Mouse (Mus musculus) embryonic facial prominence, embryonic 15.5 days (tissue): ENCODE measurements around the gene Pim3. TPM values are rescaled to one million over a fixed set of nuclear protein-coding genes. Genes with fewer than 3 reads are reported as not detected.

Experiments
- ATAC-seq: fragments of 200-750 bp; cut with Nextera tagmentation; 2 replicates; pipeline ENCODE4 v1.8.0; 2017; ENCODE audit warnings: low read depth, moderate TSS enrichment; ENCODE audit not compliant: insufficient number of reproducible peaks, low FRiP score, low TSS enrichment
- H3K27ac ChIP-seq: fragments of 300-500 bp; sonication (generic); replicated peaks from 2 replicates; pipeline ENCODE4 v1.5.1; 2015; ENCODE audit warnings: mild to moderate bottlenecking, inconsistent platforms
- H3K27me3 ChIP-seq: fragments of 300-500 bp; sonication (generic); 2 replicates; pipeline ENCODE4 v1.6.1; 2015; ENCODE audit warnings: inconsistent platforms
- H3K36me3 ChIP-seq: fragments of 300-500 bp; sonication (generic); 2 replicates; pipeline ENCODE4 v1.6.1; 2015; ENCODE audit warnings: mild to moderate bottlenecking, inconsistent platforms
- H3K4me1 ChIP-seq: fragments of 300-500 bp; sonication (generic); 2 replicates; pipeline ENCODE4 v1.6.1; 2015; ENCODE audit warnings: inconsistent platforms
- H3K4me2 ChIP-seq: fragments of 300-500 bp; sonication (generic); replicated peaks from 2 replicates; pipeline ENCODE4 v1.6.1; 2015; ENCODE audit warnings: mild to moderate bottlenecking, inconsistent platforms
- H3K4me3 ChIP-seq: fragments of 300-500 bp; sonication (generic); replicated peaks from 2 replicates; pipeline ENCODE4 v1.5.1; 2015; ENCODE audit warnings: mild to moderate bottlenecking, inconsistent platforms
- H3K9ac ChIP-seq: fragments of 300-500 bp; sonication (generic); 2 replicates; pipeline ENCODE4 v1.6.1; 2015; ENCODE audit warnings: inconsistent platforms
- H3K9me3 ChIP-seq: fragments of 300-500 bp; sonication (generic); replicated peaks from 2 replicates; pipeline ENCODE4 v1.6.1; 2016; ENCODE audit warnings: inconsistent platforms
- WGBS: fragments of 180-500 bp; shearing (Covaris S2); methylation state at CpG from one replicate; pipeline ENCODE4 v1.1.7; 2015; 5-methylcytosine and 5-hydroxymethylcytosine counted together
- polyA plus RNA-seq: library from polyadenylated mRNA; unstranded; fragments of >200 nt; fragmentation: Nextera tagmentation; extraction: Ambion mirVana; gene quantifications from 2 replicates; pipeline ENCODE4 v1.2.1, GENCODE M21; 2015

Gene Pim3
- polyA plus RNA-seq, 1 experiment from 2014 or later, result 64.8 TPM

- peaks cover 9% of the 10 kb centered on the region for H3K4me1 ChIP-seq
- H3K9me3 ChIP-seq, result no peaks in the 10 kb centered on the region
- no peak overlapping the region for H3K9ac ChIP-seq
- H3K36me3 ChIP-seq, result peaks cover 43% of the 10 kb centered on the region
- H3K27me3 ChIP-seq, result no peaks in the 10 kb centered on the region
- no peak overlapping the region for H3K4me2 ChIP-seq
- H3K27ac ChIP-seq, result no peak overlapping the region
- 89% methylated on average over 6 of the region's 6 CpGs for WGBS
- H3K4me3 ChIP-seq, result no peak overlapping the region
- no peak for ATAC-seq
Observed at GRCm38 (mm10) chr15:88827466-88827865, 34.5 kb upstream of the Pim3 start.

GRCm38 (mm10) chr15:88827991-88828799 lies 33.8 kb upstream of the Pim3 start:
- Histone ChIP-seq H3K4me3 (no peak overlapping the region), H3K36me3 (peaks cover 36% of the 10 kb centered on the region), H3K9ac (no peak overlapping the region), H3K4me2 (no peak overlapping the region), H3K4me1 (peaks cover 9% of the 10 kb centered on the region), H3K27ac (no peak overlapping the region), H3K9me3 (no peaks in the 10 kb centered on the region), H3K27me3 (no peaks in the 10 kb centered on the region)
- WGBS, result 22% methylated on average over 9 of the region's 9 CpGs
- no peak; the same call in none of the 2 replicates for ATAC-seq

GRCm38 (mm10) chr15:88828800-88829705 lies 32.9 kb upstream of the Pim3 start:
- 54% methylated on average over 17 of the region's 17 CpGs for WGBS
- H3K4me3 ChIP-seq, result no peak overlapping the region
- peaks cover 27% of the 10 kb centered on the region for H3K36me3 ChIP-seq
- no peaks in the 10 kb centered on the region for H3K9me3 ChIP-seq
- H3K4me2 ChIP-seq, result no peak overlapping the region
- ATAC-seq, result peak; percentile 85
- no peak overlapping the region for H3K9ac ChIP-seq
- peaks cover 9% of the 10 kb centered on the region for H3K4me1 ChIP-seq
- no peak overlapping the region for H3K27ac ChIP-seq
- H3K27me3 ChIP-seq, result no peaks in the 10 kb centered on the region

GRCm38 (mm10) chr15:88829791-88830440 lies 32.1 kb upstream of the Pim3 start:
- Histone ChIP-seq H3K4me3 (no peak overlapping the region), H3K4me2 (no peak overlapping the region), H3K9ac (no peak overlapping the region), H3K27me3 (no peaks in the 10 kb centered on the region), H3K36me3 (peaks cover 19% of the 10 kb centered on the region), H3K27ac (no peak overlapping the region), H3K4me1 (peaks cover 9% of the 10 kb centered on the region), H3K9me3 (no peaks in the 10 kb centered on the region)
- 72% methylated on average over 6 of the region's 6 CpGs for WGBS
- ATAC-seq, result no peak

GRCm38 (mm10) chr15:88830696-88831095 lies 31.3 kb upstream of the Pim3 start:
- Histone ChIP-seq H3K36me3 (peaks cover 11% of the 10 kb centered on the region; the same call in 1 of the 2 replicates), H3K9me3 (no peaks in the 10 kb centered on the region), H3K4me2 (no peak overlapping the region), H3K27ac (no peak overlapping the region), H3K9ac (no peak overlapping the region), H3K4me3 (no peak overlapping the region), H3K27me3 (no peaks in the 10 kb centered on the region), H3K4me1 (peaks cover 9% of the 10 kb centered on the region)
- no peak for ATAC-seq
- 73% methylated on average over 5 of the region's 5 CpGs for WGBS

- Histone ChIP-seq H3K27ac (no peak overlapping the region), H3K4me1 (peaks cover 9% of the 10 kb centered on the region), H3K4me2 (no peak overlapping the region), H3K4me3 (no peak overlapping the region), H3K9ac (no peak overlapping the region), H3K9me3 (no peaks in the 10 kb centered on the region), H3K27me3 (no peaks in the 10 kb centered on the region), H3K36me3 (0 out of 2 replicates have a peak, but pooled peaks cover 3% of the 10 kb centered on the region)
- 54% methylated on average over 5 of the region's 5 CpGs for WGBS
- ATAC-seq, result no peak
Observed at GRCm38 (mm10) chr15:88831482-88831881, 30.5 kb upstream of the Pim3 start.

- no peaks in the 10 kb centered on the region for H3K36me3 ChIP-seq
- no peaks in the 10 kb centered on the region for H3K9me3 ChIP-seq
- no peak overlapping the region for H3K4me3 ChIP-seq
- peaks cover 15% of the 10 kb centered on the region for H3K4me1 ChIP-seq
- no peak overlapping the region for H3K9ac ChIP-seq
- 72% methylated on average over 9 of the region's 9 CpGs for WGBS
- H3K4me2 ChIP-seq, result no peak overlapping the region
- no peak overlapping the region for H3K27ac ChIP-seq
- no peaks in the 10 kb centered on the region for H3K27me3 ChIP-seq
- ATAC-seq, result no peak
Observed at GRCm38 (mm10) chr15:88832536-88832935, 29.4 kb upstream of the Pim3 start.

GRCm38 (mm10) chr15:88836031-88836430 lies 26.0 kb upstream of the Pim3 start:
- H3K36me3 ChIP-seq, result no peaks in the 10 kb centered on the region
- WGBS, result 82% methylated on average over 6 of the region's 6 CpGs
- H3K27ac ChIP-seq, result no peak overlapping the region
- no peaks in the 10 kb centered on the region for H3K27me3 ChIP-seq
- no peak overlapping the region for H3K4me3 ChIP-seq
- no peaks in the 10 kb centered on the region for H3K9me3 ChIP-seq
- ATAC-seq, result no peak
- no peak overlapping the region for H3K4me2 ChIP-seq
- no peak overlapping the region for H3K9ac ChIP-seq
- peaks cover 24% of the 10 kb centered on the region for H3K4me1 ChIP-seq

GRCm38 (mm10) chr15:88836571-88836970 lies 25.4 kb upstream of the Pim3 start:
- Histone ChIP-seq H3K4me2 (peak overlapping the region; percentile 75; the same call in 1 of the 2 replicates), H3K9me3 (no peaks in the 10 kb centered on the region), H3K27me3 (no peaks in the 10 kb centered on the region), H3K4me1 (peaks cover 24% of the 10 kb centered on the region), H3K4me3 (no peak overlapping the region), H3K9ac (no peak overlapping the region), H3K27ac (no peak overlapping the region), H3K36me3 (no peaks in the 10 kb centered on the region)
- 65% methylated on average over 5 of the region's 5 CpGs for WGBS
- no peak for ATAC-seq

- peaks cover 24% of the 10 kb centered on the region for H3K4me1 ChIP-seq
- H3K27ac ChIP-seq, result no peak overlapping the region; the same call in 1 of the 2 replicates
- peak overlapping the region; percentile 37; the same call in 1 of the 2 replicates for H3K9ac ChIP-seq
- peak overlapping the region; percentile 75 for H3K4me2 ChIP-seq
- peak overlapping the region; percentile 47 for H3K4me3 ChIP-seq
- H3K36me3 ChIP-seq, result no peaks in the 10 kb centered on the region
- H3K27me3 ChIP-seq, result no peaks in the 10 kb centered on the region
- ATAC-seq, result peak; percentile 32; the same call in 1 of the 2 replicates
- WGBS, result under 1% methylated on average over 39 of the region's 39 CpGs
- no peaks in the 10 kb centered on the region for H3K9me3 ChIP-seq
Observed at GRCm38 (mm10) chr15:88837199-88837932, 24.6 kb upstream of the Pim3 start.
